Mouse (Mus musculus) forebrain, embryonic 14.5 days (tissue): ENCODE measurements around the gene Gm3646. TPM values are rescaled to one million over a fixed set of nuclear protein-coding genes. Genes with fewer than 3 reads are reported as not detected.

Experiments used
- ATAC-seq: fragments of 200-750 bp; cut with Nextera tagmentation; 2 replicates; pipeline ENCODE4 v1.8.0; 2017; ENCODE audit warnings: mild to moderate bottlenecking, moderate library complexity
- DNase-seq: peaks from one replicate; pipeline ENCODE4 v3.0.0-alpha.2; 2015; ENCODE audit warnings: low spot score
- H3K27ac ChIP-seq: fragments of 300-500 bp; sonication (generic); 2 replicates; pipeline ENCODE4 v1.5.1; 2014; ENCODE audit warnings: low read depth, mild to moderate bottlenecking, control low read depth, low read length, moderate library complexity
- H3K27me3 ChIP-seq: fragments of 300-500 bp; sonication (generic); replicated peaks from 2 replicates; pipeline ENCODE4 v1.6.1; 2014; ENCODE audit warnings: low read length, control low read depth, mixed read lengths; ENCODE audit not compliant: control insufficient read depth, insufficient read depth
- H3K36me3 ChIP-seq: fragments of 300-500 bp; sonication (generic); 2 replicates; pipeline ENCODE4 v1.6.1; 2014; ENCODE audit warnings: low read length, control low read depth; ENCODE audit not compliant: control insufficient read depth, insufficient read depth
- H3K4me1 ChIP-seq: fragments of 300-500 bp; sonication (generic); 2 replicates; pipeline ENCODE4 v1.6.1; 2014; ENCODE audit warnings: antibody characterized with exemption, low read length, control low read depth; ENCODE audit not compliant: control insufficient read depth, insufficient read depth
- H3K4me2 ChIP-seq: fragments of 300-500 bp; sonication (generic); 2 replicates; pipeline ENCODE4 v1.6.1; 2014; ENCODE audit warnings: mild to moderate bottlenecking, control low read depth, low read length
- H3K4me3 ChIP-seq: fragments of 300-500 bp; sonication (generic); 2 replicates; pipeline ENCODE4 v1.5.1; 2014; ENCODE audit warnings: low read depth, low read length, control low read depth
- H3K9ac ChIP-seq: fragments of 300-500 bp; sonication (generic); 2 replicates; pipeline ENCODE4 v1.6.1; 2014; ENCODE audit warnings: mild to moderate bottlenecking, low read length, control low read depth, moderate library complexity
- H3K9me3 ChIP-seq: fragments of 300-500 bp; sonication (generic); replicated peaks from 2 replicates; pipeline ENCODE4 v1.6.1; 2016; ENCODE audit warnings: low read length, control low read depth, mixed read lengths; ENCODE audit not compliant: control insufficient read depth
- WGBS: fragments of 180-500 bp; shearing (Covaris S2); extraction: QIAGEN DNeasy Blood & Tissue Kit; methylation state at CpG from one replicate; pipeline ENCODE4 v1.1.7; 2014; 5-methylcytosine and 5-hydroxymethylcytosine counted together
- polyA plus RNA-seq: library from polyadenylated mRNA; unstranded; fragments of >200 nt; fragmentation: Nextera tagmentation; extraction: Ambion mirVana; gene quantifications from 2 replicates; pipeline ENCODE4 v1.2.1, GENCODE M21; 2014

Gm3646 gene
- polyA plus RNA-seq, 1 experiment from 2014 or later = not detected

DNA sequence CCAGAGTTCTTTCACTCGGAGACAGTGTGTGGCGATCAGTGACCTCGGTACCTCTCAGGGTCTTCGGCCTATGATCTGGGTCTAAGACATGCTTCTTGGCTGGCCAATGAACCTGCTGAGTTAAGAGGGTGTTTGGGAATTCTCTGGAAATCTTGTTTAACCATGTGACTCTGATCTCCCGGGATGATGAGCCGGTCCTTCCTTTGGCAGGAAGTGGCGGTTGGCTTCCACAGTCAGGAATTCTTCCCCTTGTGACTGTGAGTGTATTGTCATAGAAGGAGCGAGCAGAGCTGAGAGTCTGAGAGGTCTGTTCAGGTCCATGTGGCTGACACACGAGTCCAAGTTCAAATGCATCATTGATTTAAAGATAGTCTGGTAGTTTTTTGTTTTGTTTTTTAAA is 46.9 kb downstream of the Gm3646 start:
- Histone ChIP-seq H3K27ac (no peak overlapping the region), H3K4me1 (peaks cover 12% of the 10 kb centered on the region; the same call in 1 of the 2 replicates), H3K9ac (no peak overlapping the region), H3K27me3 (no peaks in the 10 kb centered on the region), H3K9me3 (no peaks in the 10 kb centered on the region), H3K4me3 (no peak overlapping the region), H3K36me3 (no peaks in the 10 kb centered on the region), H3K4me2 (no peak overlapping the region)
- WGBS = 82% methylated on average over 9 of the region's 9 CpGs
- ATAC-seq = no peak
- no peak for DNase-seq

DNA sequence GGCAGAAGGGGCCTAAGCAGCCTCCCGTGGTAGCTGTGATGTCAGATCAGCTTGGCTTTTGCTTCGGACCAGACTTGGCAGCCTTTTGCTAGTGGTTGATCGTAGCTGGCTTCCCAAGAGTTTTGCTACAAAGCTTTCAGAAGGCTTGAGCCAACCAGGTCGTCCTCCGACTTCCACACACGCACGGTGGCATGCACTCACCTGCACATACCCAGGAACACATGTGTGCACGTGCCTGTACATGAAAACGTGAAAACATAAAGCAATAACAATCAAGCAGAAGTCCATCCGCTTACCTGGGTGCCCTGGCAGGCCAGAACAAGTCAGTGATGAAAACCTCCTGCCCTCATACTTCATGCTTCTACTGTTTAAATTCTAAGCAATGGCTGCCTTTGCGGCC is 48.2 kb downstream of the Gm3646 start:
- H3K9me3 ChIP-seq = no peaks in the 10 kb centered on the region
- ATAC-seq (no peak), DNase-seq (no peak)
- peaks cover 10% of the 10 kb centered on the region; the same call in 1 of the 2 replicates for H3K4me1 ChIP-seq
- no peak overlapping the region for H3K4me2 ChIP-seq
- no peak overlapping the region for H3K9ac ChIP-seq
- H3K36me3 ChIP-seq = no peaks in the 10 kb centered on the region
- H3K4me3 ChIP-seq = no peak overlapping the region
- H3K27ac ChIP-seq = no peak overlapping the region
- 85% methylated on average over 11 of the region's 11 CpGs for WGBS
- no peaks in the 10 kb centered on the region for H3K27me3 ChIP-seq

DNA sequence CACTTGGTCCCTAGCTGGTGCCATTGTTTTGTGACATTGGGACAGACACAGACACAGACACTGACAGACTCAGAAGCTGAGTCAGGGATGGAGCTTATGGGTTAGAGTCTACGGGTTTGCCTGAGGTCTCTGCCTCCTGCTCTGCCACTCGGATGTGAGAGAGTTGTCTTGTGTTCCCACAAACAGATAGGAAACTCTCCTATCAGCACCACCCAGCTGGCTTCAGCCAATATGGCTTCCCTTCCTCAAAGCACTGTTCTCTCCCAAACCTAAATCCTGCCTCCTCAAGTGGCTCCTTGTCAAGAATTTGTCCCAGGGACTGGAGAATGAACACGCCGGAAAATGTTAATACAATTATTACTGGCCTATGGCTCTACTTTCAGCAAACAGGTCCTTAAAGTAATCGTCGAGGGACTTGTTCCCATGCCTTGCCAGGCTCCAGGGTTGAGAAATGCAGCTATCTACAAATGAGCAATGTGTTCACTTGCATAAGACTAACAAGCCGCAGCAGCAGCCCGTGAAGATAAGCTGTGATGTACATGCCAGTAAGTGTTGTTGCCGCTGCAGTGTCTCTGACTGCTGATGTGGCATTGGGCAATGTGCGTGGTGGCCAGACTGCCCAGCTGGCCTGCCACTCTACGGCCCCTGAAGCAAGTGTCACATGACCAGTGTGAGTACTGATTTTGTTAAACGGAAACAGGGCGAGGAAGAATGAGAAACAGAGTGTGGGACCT is 50.7 kb downstream of the Gm3646 start:
- H3K36me3 ChIP-seq = no peaks in the 10 kb centered on the region
- no peak overlapping the region for H3K4me2 ChIP-seq
- no peaks in the 10 kb centered on the region for H3K4me1 ChIP-seq
- no peak overlapping the region for H3K9ac ChIP-seq
- no peak overlapping the region for H3K4me3 ChIP-seq
- no peak overlapping the region for H3K27ac ChIP-seq
- no peaks in the 10 kb centered on the region for H3K9me3 ChIP-seq
- no peak for DNase-seq
- no peaks in the 10 kb centered on the region for H3K27me3 ChIP-seq
- 87% methylated on average over 13 of the region's 13 CpGs for WGBS
- ATAC-seq = no peak

Other genes with a start within 250 kb of the Gm3646 start
- 12.2 and 16.7 TPM in 2 replicates for gene Rnf149, start 227.9 kb downstream of the Gm3646 start, polyA plus RNA-seq
- gene Creg2, start 153.9 kb downstream of the Gm3646 start, polyA plus RNA-seq = 0.65 and 0.80 TPM in 2 replicates
- gene Rfx8, start 84.3 kb downstream of the Gm3646 start, polyA plus RNA-seq = 0.19 and 0.32 TPM in 2 replicates
- 29.2 and 36.2 TPM in 2 replicates for gene Map4k4, start 95.6 kb upstream of the Gm3646 start, polyA plus RNA-seq